Mouse (Mus musculus): ENCODE results near the gene Slc6a19.

DNA sequence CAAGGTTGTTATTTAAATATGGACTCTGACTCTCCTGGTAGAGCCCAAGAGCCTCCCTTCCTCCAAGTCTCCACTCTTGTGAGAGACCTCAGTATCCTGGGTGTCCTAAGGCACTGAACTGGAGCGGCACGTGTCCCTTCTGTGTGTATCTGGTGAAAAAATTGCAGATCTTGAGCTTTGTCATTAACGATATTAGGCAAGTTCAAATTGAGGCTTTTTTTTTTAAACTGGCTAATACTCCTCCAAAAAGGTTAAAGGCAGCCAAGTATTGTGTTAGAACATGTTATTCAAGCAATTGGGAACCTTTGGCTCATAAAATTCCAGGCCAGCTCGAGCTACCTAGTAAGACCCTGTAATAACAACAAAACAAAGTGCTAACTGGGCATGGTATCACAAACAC lies 15.6 kb upstream of the Slc6a19 start:
- TF ChIP-seq CTCF (IDR thresholded peaks at IDR 0.05; ENCODE audit: extremely low read depth, insufficient read length, insufficient replicate concordance, low read depth, low read length), result no peak
- TF ChIP-seq POLR2A (IDR thresholded peaks at IDR 0.05; ENCODE audit: low read depth, low read length), result no peak

Measured in small intestine, adult 2 months (tissue).